Mouse (Mus musculus) hindlimb bud, embryonic 11.5 days (tissue): ENCODE measurements around the gene Apol9a.
"Not testable (repeated sequence)": the region's sequence is repeated elsewhere in the genome, so short reads cannot be mapped to it uniquely, and the experiment has no call there.

Source experiments
- DNase-seq: peaks from one replicate; pipeline ENCODE4 v3.0.0-alpha.2; 2012; ENCODE audit warnings: low read depth, low spot score; ENCODE audit errors: extremely low spot score

Apol9a gene

GRCm38 (mm10) chr15:77411035-77411434, at the start of gene Apol9a:
TSS of gene Apol9a (minus strand) at chr15:77411135.
- not testable (repeated sequence) for DNase-seq

- not testable (repeated sequence) for DNase-seq
These were observed 39.0 kb upstream of the Apol9a start for GRCm38 (mm10) chr15:77449927-77450326.

DNA sequence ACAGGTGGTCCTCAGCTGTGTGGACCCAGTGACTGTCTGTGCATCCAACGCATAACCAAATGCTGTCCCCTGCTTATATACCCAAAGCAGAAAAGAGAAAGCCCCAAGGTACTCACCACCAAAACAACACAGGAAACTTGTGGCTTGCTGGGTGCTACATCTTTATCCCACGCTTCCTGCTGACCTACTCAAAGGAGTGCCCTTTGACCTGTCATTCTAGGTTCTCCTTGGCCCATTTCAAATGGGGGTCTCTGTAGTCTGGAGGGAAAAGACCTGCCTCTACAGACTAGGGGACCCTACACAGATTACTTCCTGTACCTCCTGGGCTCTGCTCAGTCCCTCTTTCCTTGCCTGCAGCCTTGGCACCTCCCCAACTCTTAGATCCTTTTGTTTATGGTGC, 36.5 kb upstream of the Apol9a start, which contains the start of gene Apol7b:
TSS of gene Apol7b (minus strand) at position 101 of the 400 bp plus-strand sequence.
- not testable (repeated sequence) for DNase-seq

DNA sequence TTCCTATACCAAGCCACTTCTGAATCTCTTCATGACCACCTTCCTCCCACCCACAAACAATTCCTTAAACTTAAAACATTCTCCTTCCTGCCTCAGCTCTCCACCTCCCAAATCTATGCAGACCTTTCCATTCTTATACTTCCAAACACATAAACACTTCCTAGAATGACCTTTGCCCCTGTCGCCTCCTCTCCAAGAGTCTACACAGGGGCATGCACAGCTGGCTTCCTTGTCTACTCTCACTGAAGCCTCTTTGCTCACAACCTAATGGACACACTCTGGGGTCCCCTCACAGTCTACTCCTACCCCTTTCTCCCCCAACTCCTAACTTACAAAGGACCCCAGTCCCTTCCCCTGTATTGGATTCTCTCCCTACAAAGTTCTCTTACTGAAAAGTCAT, 34.7 kb upstream of the Apol9a start:
- DNase-seq: not testable (repeated sequence)

GRCm38 (mm10) chr15:77444746-77445145, 33.8 kb upstream of the Apol9a start:
- not testable (repeated sequence) for DNase-seq

- not testable (repeated sequence) for DNase-seq
These were observed 17.9 kb upstream of the Apol9a start for GRCm38 (mm10) chr15:77428690-77429448.

DNA sequence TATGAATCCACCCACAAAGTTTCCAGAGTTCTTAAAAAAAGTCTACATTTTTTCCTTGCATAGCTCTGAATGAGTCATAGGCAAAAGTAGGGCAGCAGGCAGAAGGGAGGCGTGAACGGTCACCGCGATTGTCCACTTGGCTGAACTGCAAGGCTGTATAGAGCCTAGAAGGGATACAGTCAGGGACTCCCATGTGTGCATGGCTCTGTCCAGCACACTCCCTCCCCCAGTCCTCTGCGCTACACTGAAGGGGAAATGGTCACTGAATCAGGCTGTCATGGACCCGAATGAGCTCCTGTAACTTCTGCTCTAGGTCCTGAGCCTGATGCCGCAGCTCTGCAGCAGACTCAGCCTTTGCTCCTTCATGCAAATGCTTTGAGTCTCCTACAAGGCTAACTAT, 12.0 kb upstream of the Apol9a start:
- DNase-seq: not testable (repeated sequence)

DNA sequence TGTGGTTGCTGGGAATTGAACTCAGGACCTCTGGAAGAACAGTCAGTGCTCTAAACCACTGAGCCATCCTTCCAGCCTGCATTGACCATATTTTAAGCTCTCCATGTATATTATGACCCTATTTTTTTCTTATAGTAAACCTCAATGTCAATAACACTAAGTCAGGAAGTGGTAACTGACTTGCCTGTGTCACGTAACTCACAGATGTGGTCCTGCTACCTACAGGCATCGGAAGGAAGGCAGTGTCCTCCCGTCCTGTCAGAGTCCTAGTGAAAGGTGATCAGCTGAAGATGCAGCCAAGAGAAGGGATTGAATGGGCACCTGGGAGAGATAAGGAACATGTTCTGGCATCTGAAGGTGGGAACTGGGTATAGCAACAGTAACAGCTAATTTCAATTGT, 8.7 kb upstream of the Apol9a start:
- not testable (repeated sequence) for DNase-seq

DNA sequence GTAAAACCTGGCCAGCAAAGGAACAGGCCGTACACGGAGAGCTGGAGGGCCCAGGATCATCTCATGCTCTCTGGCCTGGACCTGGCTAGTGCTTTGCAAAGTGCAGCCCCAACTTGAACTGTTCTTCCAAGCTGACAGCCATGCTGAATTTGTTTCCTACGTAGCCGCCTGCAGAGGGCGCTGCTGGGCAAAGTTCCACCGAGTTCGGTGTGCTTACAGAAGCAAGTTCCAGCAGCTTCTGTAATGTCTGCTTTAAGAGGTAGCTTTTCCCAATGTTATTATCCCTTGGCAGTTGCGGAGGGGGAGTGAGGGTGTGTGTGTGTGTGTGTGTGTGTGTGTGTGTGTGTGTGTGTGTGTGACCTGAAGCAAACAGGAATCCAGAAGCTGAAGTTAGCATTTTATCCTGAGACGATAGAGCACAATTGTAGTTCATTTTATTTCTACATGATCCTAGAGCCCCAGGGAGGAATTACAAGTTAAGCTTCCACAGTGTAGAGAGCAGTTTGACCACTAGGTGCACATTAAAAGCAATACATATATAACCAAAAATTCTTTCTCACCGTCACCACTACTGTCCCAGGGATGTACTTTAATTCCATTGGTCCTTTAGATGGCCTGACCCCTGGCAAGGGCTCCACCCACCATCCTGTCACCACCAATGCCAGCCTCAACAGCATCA, 5.9 kb upstream of the Apol9a start:
- not testable (repeated sequence) for DNase-seq

DNA sequence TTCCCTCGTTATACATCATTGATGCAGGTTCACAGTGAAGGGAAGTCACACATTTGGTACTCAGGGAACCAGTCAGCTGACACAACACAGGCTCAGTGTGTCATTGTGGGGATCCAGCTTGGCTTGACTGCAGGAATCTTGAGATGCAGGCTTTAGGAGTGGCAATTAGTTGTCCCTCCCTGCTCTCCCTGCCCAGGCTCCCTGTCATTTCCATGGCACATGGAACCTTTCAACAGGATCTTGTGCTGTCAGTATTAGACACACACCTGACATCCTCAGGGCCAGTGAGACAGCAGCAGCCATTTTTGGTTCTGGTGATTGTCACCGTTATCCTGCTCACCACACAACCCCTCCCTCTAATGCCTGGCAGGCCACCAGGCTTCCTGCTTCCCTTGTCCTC, 4.7 kb upstream of the Apol9a start:
- not testable (repeated sequence) for DNase-seq

DNA sequence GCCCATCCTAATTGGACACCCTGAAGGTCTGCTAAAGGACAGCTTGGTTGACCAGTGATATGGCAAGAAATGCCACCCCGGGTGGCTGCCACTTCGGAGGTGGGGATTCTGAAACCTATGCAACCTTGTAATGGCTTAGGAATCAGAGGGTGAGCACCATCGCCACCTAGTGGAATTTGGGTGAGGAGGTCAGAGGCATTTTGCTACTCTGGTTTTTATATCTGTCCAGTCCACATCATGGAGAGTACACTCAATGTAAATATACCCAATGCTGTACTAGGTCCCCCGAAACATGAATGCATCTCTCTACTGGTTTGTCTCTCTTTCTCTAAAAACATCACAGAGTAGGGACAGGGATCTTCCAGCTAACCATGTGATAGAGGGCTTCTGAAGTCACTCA, 1.8 kb upstream of the Apol9a start:
- not testable (repeated sequence) for DNase-seq

GRCm38 (mm10) chr15:77406370-77406769, 4.6 kb downstream of the Apol9a start:
- not testable (repeated sequence) for DNase-seq

GRCm38 (mm10) chr15:77399027-77399426, 11.9 kb downstream of the Apol9a start, which contains the start of gene Apol7a:
TSS of gene Apol7a (minus strand) at chr15:77399110.
- DNase-seq: peak; percentile 10

- DNase-seq: not testable (repeated sequence)
These were observed 13.3 kb downstream of the Apol9a start for GRCm38 (mm10) chr15:77397450-77398132.

DNA sequence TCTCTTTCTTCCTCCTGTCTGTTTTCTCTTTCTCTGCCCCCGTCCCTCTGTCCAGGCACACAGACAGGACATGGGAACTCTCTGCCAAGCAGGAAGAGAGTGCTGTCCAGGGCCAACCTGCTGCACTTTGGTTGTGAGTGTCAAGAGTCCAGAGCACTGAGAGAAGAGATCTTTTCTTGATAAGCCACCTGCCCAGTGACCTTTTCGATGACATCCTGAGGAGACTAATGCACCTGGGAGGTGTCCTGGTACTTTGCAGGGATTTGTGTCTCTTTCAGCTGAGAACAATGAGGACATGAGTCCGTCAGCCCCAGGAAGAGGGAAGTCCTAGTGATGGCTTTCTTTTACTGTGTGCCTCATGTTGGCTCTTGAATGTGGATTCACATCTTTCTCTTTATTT, 17.1 kb downstream of the Apol9a start:
- DNase-seq: not testable (repeated sequence)

DNA sequence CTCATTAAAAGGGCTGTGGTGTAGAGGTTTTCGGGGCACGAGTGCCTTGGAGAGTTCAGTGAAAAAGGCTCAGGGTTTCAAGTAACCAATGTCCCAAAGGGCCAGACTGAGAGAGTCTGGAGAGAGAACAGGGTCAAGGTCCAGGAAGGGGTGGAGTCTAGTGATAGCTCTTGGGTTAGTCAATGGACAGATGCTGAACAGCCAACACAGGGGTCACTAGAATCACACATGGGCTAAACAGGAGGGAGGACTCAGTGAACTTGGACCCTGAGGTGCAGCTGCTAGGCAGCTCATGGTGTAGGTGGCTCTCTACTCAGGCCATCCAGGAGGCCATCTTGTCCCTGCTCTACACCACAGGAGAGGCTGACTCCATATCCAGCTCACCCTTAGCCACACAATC, 23.5 kb downstream of the Apol9a start:
- DNase-seq: no peak

DNA sequence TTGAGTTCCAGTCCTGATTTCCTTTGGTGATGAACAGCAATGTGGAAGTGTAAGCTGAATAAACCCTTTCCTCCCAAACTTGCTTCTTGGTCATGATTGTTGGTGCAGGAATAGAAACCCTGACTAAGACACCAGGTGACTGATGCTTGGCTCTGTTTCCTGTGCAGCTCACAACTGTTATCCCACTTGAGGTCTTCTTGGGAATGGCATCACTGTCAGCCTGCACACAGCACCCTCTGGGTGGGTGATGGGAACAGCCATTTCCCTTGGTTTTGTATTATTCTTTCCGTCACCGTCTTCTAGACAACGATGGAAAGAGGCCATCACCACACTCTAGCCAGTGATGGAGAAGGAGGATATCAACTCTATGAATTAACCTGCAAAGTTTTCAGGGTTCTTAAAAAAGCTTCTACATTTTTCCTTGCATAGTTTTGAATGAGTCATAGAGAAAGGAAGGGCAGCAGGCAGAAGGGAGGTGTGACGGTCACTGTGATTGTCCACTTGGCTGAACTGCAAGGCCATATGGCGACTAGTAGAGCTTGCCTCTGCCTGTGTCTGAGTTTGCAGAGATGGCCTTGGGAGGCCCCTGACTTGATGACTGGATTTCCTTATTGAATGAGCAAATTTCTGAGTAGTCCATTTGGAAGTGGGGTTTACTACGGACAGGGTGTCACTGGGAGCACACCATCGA, 26.4 kb downstream of the Apol9a start:
- no peak for DNase-seq

DNA sequence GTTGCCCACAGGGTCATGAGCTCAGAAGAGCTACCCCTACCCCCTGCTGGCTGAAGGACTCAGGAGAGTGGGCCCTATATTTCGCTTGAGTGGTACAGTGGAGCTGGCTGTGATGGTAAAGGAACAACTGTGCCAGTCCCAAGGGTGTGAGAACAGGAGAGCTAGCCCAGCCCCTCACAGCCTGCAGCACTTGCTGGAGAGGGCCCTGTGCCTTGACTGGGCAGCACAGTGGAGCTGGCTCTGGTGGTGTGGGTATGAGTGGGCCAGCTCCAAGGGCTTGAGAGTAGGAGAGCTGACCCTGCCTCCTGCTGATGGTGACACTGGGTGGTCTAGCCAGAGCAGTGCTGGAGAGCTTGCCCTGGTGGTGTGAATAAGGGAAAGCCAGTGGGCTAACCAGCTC, 28.1 kb downstream of the Apol9a start:
- DNase-seq: no peak

- DNase-seq: no peak
These were observed 28.6 kb downstream of the Apol9a start for GRCm38 (mm10) chr15:77382271-77382850.

DNA sequence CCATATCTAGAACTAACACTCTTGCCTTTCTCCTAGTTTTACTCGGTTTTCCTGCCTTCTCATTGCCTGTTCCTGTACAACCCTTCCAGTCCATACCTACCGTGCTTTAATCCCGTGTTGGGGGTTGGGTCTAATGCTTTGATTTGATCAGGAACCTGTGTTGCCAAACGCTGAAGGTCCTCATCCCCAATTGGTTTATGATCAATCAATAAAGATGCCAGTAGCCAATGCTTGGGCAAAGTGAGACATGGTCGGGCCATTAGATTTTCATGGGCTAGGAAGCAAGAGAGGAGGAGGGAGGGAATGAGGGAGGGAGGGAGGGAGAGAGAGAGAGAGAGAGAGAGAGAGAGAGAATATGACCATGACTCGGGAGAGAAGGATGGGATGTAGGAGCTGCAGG, 29.5 kb downstream of the Apol9a start:
- no peak for DNase-seq

DNA sequence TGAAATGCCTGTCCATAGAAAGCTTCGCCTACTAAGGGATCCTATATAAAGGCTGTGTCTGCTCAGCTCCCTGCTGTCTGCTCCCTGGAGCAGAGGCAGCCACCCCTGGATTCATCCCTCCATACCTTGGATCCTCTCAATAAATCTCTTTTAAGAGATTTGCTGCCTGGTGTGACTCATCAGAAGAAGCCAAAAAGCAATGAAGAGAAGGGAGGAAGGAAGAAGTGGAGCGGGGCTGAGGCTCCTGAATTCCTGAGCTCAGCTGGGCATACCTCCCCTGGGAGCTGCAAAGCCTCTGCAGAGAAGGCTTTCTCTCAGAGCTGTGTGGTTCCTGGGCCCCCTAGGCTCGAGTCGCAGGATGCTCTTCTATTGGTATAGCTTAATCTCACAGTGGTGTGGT, 31.0 kb downstream of the Apol9a start:
- DNase-seq: no peak
